ENCODE assay signal across 9 mouse cellular contexts in the genomic region with DNA sequence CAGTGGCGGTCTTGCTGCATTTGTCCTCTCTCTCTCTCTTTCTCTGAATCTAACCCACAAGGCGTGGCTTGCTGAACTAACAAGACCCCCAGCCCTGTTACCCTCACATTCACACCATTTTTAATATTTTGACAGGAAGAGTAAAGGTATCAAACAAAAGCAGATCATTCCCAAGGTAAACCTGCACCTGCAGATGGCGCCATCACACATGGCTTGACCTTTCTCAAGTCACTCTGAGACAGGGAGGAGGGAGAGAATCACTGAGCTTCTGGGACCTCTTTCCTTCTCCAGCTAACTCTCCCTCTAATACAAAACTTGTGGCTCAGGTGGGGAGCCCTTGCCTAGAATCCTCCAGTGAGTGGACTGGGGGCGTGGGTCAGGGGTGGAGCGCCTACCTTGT. TPM values are rescaled to one million over a fixed set of nuclear protein-coding genes. Genes with fewer than 3 reads are reported as not detected.
A peak's percentile ranks its signal among the peaks of the same experiment; 100 is the strongest.
DNase-seq lines count a peak whose midpoint lies in the region; ATAC-seq and TF ChIP-seq lines count a peak whose summit lies in the region.
"Had no signal": no experiment of that assay in that cellular context is flagged by ENCODE, and none has a peak within 500 bp of the region (broad histone marks: within the 10 kb centered on the region; RNA-seq: fewer than 3 reads in every experiment).

No protein-coding gene starts in this region.

- no peaks in the 10 kb centered on the region for H3K9me3 ChIP-seq in heart, embryonic 12.5 days (replicated peaks)
- no peaks in the 10 kb centered on the region for H3K9me3 ChIP-seq in midbrain, embryonic 14.5 days (ENCODE audit: control insufficient read depth, low read length)
- H3K9me3 ChIP-seq: lung, embryonic 15.5 days had no signal

- TF ChIP-seq CTCF in embryonic fibroblast, embryonic 13.5 days (IDR thresholded peaks at IDR 0.05; ENCODE audit: borderline replicate concordance, insufficient read depth, low read length) = peak; percentile 38; the same call in 1 of the 2 replicates

- no peak overlapping the region for H3K4me3 ChIP-seq in heart, embryonic 12.5 days
- no peak overlapping the region for H3K4me3 ChIP-seq in embryonic fibroblast, embryonic 13.5 days (ENCODE audit: insufficient read depth, low read length)
- no peak overlapping the region for H3K4me3 ChIP-seq in midbrain, embryonic 14.5 days (replicated peaks; ENCODE audit: low read depth, low read length)
- H3K4me3 ChIP-seq: lung, embryonic 15.5 days had no signal

- H3K4me2 ChIP-seq in heart, embryonic 12.5 days = no peak overlapping the region
- no peak overlapping the region for H3K4me2 ChIP-seq in midbrain, embryonic 14.5 days (ENCODE audit: low read length)
- H3K4me2 ChIP-seq: lung, embryonic 15.5 days had no signal

- no peak for ATAC-seq in heart, embryonic 12.5 days (ENCODE audit: insufficient number of reproducible peaks, low FRiP score)
- ATAC-seq in midbrain, embryonic 14.5 days (ENCODE audit: low FRiP score, low TSS enrichment) = no peak

- no peak overlapping the region for H3K9ac ChIP-seq in heart, embryonic 12.5 days
- H3K9ac ChIP-seq in midbrain, embryonic 14.5 days (replicated peaks; ENCODE audit: low read length) = no peak overlapping the region
- H3K9ac ChIP-seq: lung, embryonic 15.5 days had no signal

- no peak for TF ChIP-seq POLR2A in embryonic fibroblast, embryonic 13.5 days (IDR thresholded peaks at IDR 0.05; ENCODE audit: low read depth, low read length)

- H3K27me3 ChIP-seq in heart, embryonic 12.5 days (replicated peaks) = no peaks in the 10 kb centered on the region
- no peaks in the 10 kb centered on the region for H3K27me3 ChIP-seq in midbrain, embryonic 14.5 days (ENCODE audit: control insufficient read depth, insufficient read depth, low read length)
- H3K27me3 ChIP-seq: lung, embryonic 15.5 days had no signal

- peak; percentile 23 to 56 for DNase-seq in heart, postnatal 14 days
- peak; percentile 56 for DNase-seq in A20 (ENCODE audit: low read depth, low spot score)
- DNase-seq in T-cell, adult 2 months (ENCODE audit: low spot score) = peak; percentile 8
- peak; percentile 60 for DNase-seq in midbrain, embryonic 14.5 days
- no peak for DNase-seq in frontal cortex, postnatal 36 days (ENCODE audit: low spot score in 2 of 2)
- no peak for DNase-seq in left cerebral cortex, adult 18-20 months (ENCODE audit: low spot score in 2 of 2)

- H3K4me1 ChIP-seq in heart, embryonic 12.5 days (replicated peaks) = no peaks in the 10 kb centered on the region
- H3K4me1 ChIP-seq in embryonic fibroblast, embryonic 13.5 days (ENCODE audit: control insufficient read depth, insufficient read depth, low read length) = no peaks in the 10 kb centered on the region
- H3K4me1 ChIP-seq in midbrain, embryonic 14.5 days (ENCODE audit: control insufficient read depth, insufficient read depth, low read length) = no peaks in the 10 kb centered on the region
- H3K4me1 ChIP-seq: lung, embryonic 15.5 days had no signal

- intact Hi-C loops in heart, postnatal 14 days (cut with DNase I) = loop anchor here (2.0 kb wide), 1 partner anchor 66 kb away; the partner anchor contains the start of gene Ankle1

- H3K27ac ChIP-seq in heart, embryonic 12.5 days (ENCODE audit: poor library complexity, severe bottlenecking) = no peak overlapping the region
- no peak overlapping the region for H3K27ac ChIP-seq in embryonic fibroblast, embryonic 13.5 days (ENCODE audit: insufficient read depth, low read length)
- H3K27ac ChIP-seq in midbrain, embryonic 14.5 days (replicated peaks; ENCODE audit: low read depth, low read length) = no peak overlapping the region
- H3K27ac ChIP-seq: lung, embryonic 15.5 days had no signal

- peaks cover 83% of the 10 kb centered on the region for H3K36me3 ChIP-seq in heart, embryonic 12.5 days
- H3K36me3 ChIP-seq in midbrain, embryonic 14.5 days (ENCODE audit: control insufficient read depth, insufficient read depth, low read length) = peaks cover 74% of the 10 kb centered on the region

- WGBS in heart, embryonic 12.5 days = 78% methylated on average over 5 of the region's 5 CpGs
- 81% methylated on average over 5 of the region's 5 CpGs for WGBS in midbrain, embryonic 14.5 days

RNA-seq across cellular contexts. Expression of gene Use1, which starts 26.0 kb away (rescaled TPM):
- total RNA-seq in heart, postnatal 14 days (2021) = 100 to 1,000 TPM in 1 of 2 experiments, 10 to 100 TPM in 1; 96.5 to 108 TPM
- polyA plus RNA-seq in heart, embryonic 12.5 days (2016; fragmentation: Nextera tagmentation; extraction: Ambion mirVana) = 68.6 and 69.9 TPM in 2 replicates
- 94.8 and 97.6 TPM in 2 replicates for polyA plus RNA-seq in embryonic fibroblast, embryonic 13.5 days (2011; ENCODE audit: insufficient read length, low read depth, missing spikeins)
- polyA plus RNA-seq in midbrain, embryonic 14.5 days (2014; fragmentation: Nextera tagmentation; extraction: Ambion mirVana) = 121 TPM in 2 replicates
- 100 to 1,000 TPM; 116 to 126 TPM for total RNA-seq in left cerebral cortex, adult 18-20 months (2021)

RNA-seq across cellular contexts. Expression of gene Ocel1, which starts 30.5 kb away (rescaled TPM):
- total RNA-seq in heart, postnatal 14 days (2021) = 10 to 100 TPM; 10.4 to 10.7 TPM
- polyA plus RNA-seq in heart, embryonic 12.5 days (2016; fragmentation: Nextera tagmentation; extraction: Ambion mirVana) = 5.5 and 5.7 TPM in 2 replicates
- 2.3 and 3.2 TPM in 2 replicates for polyA plus RNA-seq in embryonic fibroblast, embryonic 13.5 days (2011; ENCODE audit: insufficient read length, low read depth, missing spikeins)
- polyA plus RNA-seq in midbrain, embryonic 14.5 days (2014; fragmentation: Nextera tagmentation; extraction: Ambion mirVana) = 4.2 and 4.3 TPM in 2 replicates
- total RNA-seq in left cerebral cortex, adult 18-20 months (2021) = 10 to 100 TPM; 15.0 to 16.0 TPM

RNA-seq across cellular contexts. Expression of gene Nr2f6, which starts 41.1 kb away (rescaled TPM):
- 10 to 100 TPM; 48.5 to 52.3 TPM for total RNA-seq in heart, postnatal 14 days (2021)
- polyA plus RNA-seq in heart, embryonic 12.5 days (2016; fragmentation: Nextera tagmentation; extraction: Ambion mirVana) = 63.6 and 64.3 TPM in 2 replicates
- polyA plus RNA-seq in embryonic fibroblast, embryonic 13.5 days (2011; ENCODE audit: insufficient read length, low read depth, missing spikeins) = 40.8 and 48.9 TPM in 2 replicates
- 24.9 and 29.4 TPM in 2 replicates for polyA plus RNA-seq in midbrain, embryonic 14.5 days (2014; fragmentation: Nextera tagmentation; extraction: Ambion mirVana)
- 10 to 100 TPM; 42.6 to 46.2 TPM for total RNA-seq in left cerebral cortex, adult 18-20 months (2021)

RNA-seq across cellular contexts. Expression of gene Ushbp1, which starts 55.0 kb away (rescaled TPM):
- 10 to 100 TPM; 40.5 to 45.1 TPM for total RNA-seq in heart, postnatal 14 days (2021)
- polyA plus RNA-seq in heart, embryonic 12.5 days (2016; fragmentation: Nextera tagmentation; extraction: Ambion mirVana) = 4.8 and 6.1 TPM in 2 replicates
- polyA plus RNA-seq in embryonic fibroblast, embryonic 13.5 days (2011; ENCODE audit: insufficient read length, low read depth, missing spikeins) = not detected in 2 replicates
- 3.5 and 5.7 TPM in 2 replicates for polyA plus RNA-seq in midbrain, embryonic 14.5 days (2014; fragmentation: Nextera tagmentation; extraction: Ambion mirVana)
- total RNA-seq in left cerebral cortex, adult 18-20 months (2021) = 1 to 10 TPM; 3.3 to 4.2 TPM

RNA-seq across cellular contexts. Expression of gene Babam1, which starts 56.0 kb away (rescaled TPM):
- 10 to 100 TPM; 57.0 to 62.9 TPM for total RNA-seq in heart, postnatal 14 days (2021)
- polyA plus RNA-seq in heart, embryonic 12.5 days (2016; fragmentation: Nextera tagmentation; extraction: Ambion mirVana) = 77.6 and 94.2 TPM in 2 replicates
- polyA plus RNA-seq in embryonic fibroblast, embryonic 13.5 days (2011; ENCODE audit: insufficient read length, low read depth, missing spikeins) = 84.5 and 91.6 TPM in 2 replicates
- polyA plus RNA-seq in midbrain, embryonic 14.5 days (2014; fragmentation: Nextera tagmentation; extraction: Ambion mirVana) = 78.3 and 88.4 TPM in 2 replicates
- 100 to 1,000 TPM; 104 to 107 TPM for total RNA-seq in left cerebral cortex, adult 18-20 months (2021)

Comparison
In these comparisons a context has a peak if more than half of its experiments do, and no peak if none do; other contexts are left out.
1. DNase-seq: peak in heart, postnatal 14 days (2 of 2), A20 (single experiment), T-cell, adult 2 months (single experiment) and midbrain, embryonic 14.5 days (single experiment); none in frontal cortex, postnatal 36 days (0 of 2) and left cerebral cortex, adult 18-20 months (0 of 2).